Mouse (Mus musculus): ENCODE data around the gene Mmp28.

The Mmp28 gene

GRCm38 (mm10) chr11:83409087-83409754 is 53.6 kb downstream of the Mmp28 start, which contains the start of gene Rasl10b:
Gene Rasl10b (plus strand): TSS chr11:83409137.
- in situ Hi-C loops (cut with MboI; ENCODE audit: low sequenced_read_pairs) = no loop called here

- in situ Hi-C loops (cut with MboI; ENCODE audit: low sequenced_read_pairs) = no loop called here
These were observed 54.6 kb downstream of the Mmp28 start for GRCm38 (mm10) chr11:83408242-83408641.

DNA sequence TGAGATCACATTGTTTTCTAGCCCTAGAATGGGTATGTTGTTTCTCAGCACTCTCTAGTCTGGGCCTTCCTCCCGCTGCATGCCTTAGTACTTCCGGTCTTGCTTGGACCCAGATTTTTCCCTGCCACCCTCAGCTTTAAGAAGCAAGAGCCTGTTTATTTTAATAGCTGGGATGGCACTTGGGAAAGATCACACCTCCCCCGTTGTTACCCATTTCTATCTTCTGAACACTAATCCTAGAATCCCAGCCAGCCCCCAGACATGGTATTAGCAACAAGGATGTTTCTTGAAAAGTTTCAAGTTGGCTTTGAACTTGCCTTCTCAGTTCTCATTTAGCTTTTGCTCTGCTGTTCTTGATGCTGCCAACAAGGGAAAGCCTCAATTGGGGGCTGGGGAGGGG is 56.5 kb downstream of the Mmp28 start:
- in situ Hi-C loops (cut with MboI; ENCODE audit: low sequenced_read_pairs) = no loop called here

DNA sequence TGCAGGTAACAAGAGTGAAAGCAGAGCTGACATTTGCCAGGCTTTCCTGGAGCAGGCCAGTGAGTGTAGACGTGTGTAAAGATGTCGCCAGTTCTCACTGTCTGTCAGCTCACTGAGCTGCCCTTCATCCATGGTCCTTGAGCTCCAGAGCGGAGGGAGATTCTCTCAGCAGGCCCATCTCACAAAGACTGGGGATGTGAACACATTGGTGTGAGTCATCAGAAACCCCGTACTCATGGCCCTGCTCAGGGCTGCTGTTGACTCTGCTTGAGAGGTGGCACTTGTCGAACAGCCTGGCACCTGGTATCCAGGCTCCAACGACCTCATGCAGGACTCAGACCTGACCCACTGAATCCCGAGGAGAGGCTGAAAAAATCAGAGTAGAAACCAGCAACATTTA is 59.1 kb downstream of the Mmp28 start:
- in situ Hi-C loops (cut with MboI; ENCODE audit: low sequenced_read_pairs) = no loop called here

DNA sequence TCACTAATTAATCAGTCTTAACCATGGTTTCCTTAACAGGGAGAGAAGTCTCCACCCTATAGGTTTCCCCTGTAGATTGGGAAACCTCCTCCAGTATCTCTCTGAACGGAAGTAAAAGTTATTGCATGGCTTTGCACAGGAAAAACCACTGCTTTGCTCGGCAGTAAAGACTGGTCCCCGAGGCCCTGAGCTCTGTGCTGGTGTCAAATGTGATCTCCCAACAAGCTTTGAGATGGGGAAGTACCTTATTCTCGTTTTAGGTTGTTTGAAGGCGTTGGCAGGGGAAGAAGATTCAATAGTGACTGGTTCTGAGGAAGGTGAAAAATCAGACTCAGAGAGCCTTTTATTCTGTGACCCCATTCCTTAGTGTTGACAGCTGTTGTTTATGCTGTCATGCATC is 64.1 kb downstream of the Mmp28 start:
- in situ Hi-C loops (cut with MboI; ENCODE audit: low sequenced_read_pairs) = no loop called here

GRCm38 (mm10) chr11:83397626-83398025 is 65.2 kb downstream of the Mmp28 start:
- in situ Hi-C loops (cut with MboI; ENCODE audit: low sequenced_read_pairs) = no loop called here

- in situ Hi-C loops (cut with MboI; ENCODE audit: low sequenced_read_pairs) = no loop called here
These were observed 68.0 kb downstream of the Mmp28 start for GRCm38 (mm10) chr11:83394802-83395439.

GRCm38 (mm10) chr11:83393062-83393461 is 69.8 kb downstream of the Mmp28 start:
- in situ Hi-C loops (cut with MboI; ENCODE audit: low sequenced_read_pairs) = no loop called here
